Mouse (Mus musculus) layer of hippocampus, postnatal 25 days (tissue): ENCODE data around the gene Rabep1. TPM values are rescaled to one million over a fixed set of nuclear protein-coding genes. Genes with fewer than 3 reads are reported as not detected.
A peak's percentile ranks its signal among the peaks of the same experiment; 100 is the strongest.

Experiments
- DNase-seq, 2 experiments: peaks; one replicate each; pipeline ENCODE4 v3.0.0; 2022; ENCODE audit warnings: mixed read lengths in 2 of 2, low spot score in 1 of 2; ENCODE audit errors: extremely low spot score in 1 of 2
- total RNA-seq, 2 experiments: library from RNA; stranded (reverse); gene quantifications; 2 replicates each; pipeline ENCODE4 v1.2.3; 2021

Rabep1 gene
- total RNA-seq, 2 experiments from 2014 or later = 113 to 118 TPM

- DNase-seq = no peak
Observed at GRCm38 (mm10) chr11:70970560-70971540, 126.3 kb downstream of the Rabep1 start.

GRCm38 (mm10) chr11:70972586-70972985 lies 128.0 kb downstream of the Rabep1 start:
- DNase-seq = no peak

- DNase-seq = no peak
Observed at GRCm38 (mm10) chr11:70973947-70974346, 129.4 kb downstream of the Rabep1 start.

- no peak for DNase-seq
Observed at GRCm38 (mm10) chr11:70975193-70975592, 130.6 kb downstream of the Rabep1 start.

- DNase-seq = no peak
Observed at GRCm38 (mm10) chr11:70977293-70977692, 132.7 kb downstream of the Rabep1 start.

GRCm38 (mm10) chr11:70980232-70980631 lies 135.7 kb downstream of the Rabep1 start:
- DNase-seq = no peak

- DNase-seq = no peak
Observed at GRCm38 (mm10) chr11:70980751-70981510, 136.4 kb downstream of the Rabep1 start.

GRCm38 (mm10) chr11:70982030-70982429 lies 137.5 kb downstream of the Rabep1 start:
- no peak for DNase-seq

GRCm38 (mm10) chr11:70982557-70983228 lies 138.1 kb downstream of the Rabep1 start, which contains the start of gene C1qbp:
Gene C1qbp, minus strand, starts transcription at chr11:70983026.
- peak; percentile 94 to 96 for DNase-seq

Other genes starting within 250 kb of the Rabep1 start
- gene 4930544D05Rik, start 228.9 kb upstream of the Rabep1 start, total RNA-seq = under 1 TPM in 1 of 2 experiments, not detected in 1; 0.66 TPM
- under 1 TPM in 1 of 2 experiments, not detected in 1; 0.44 TPM for gene Chrne, start 225.6 kb upstream of the Rabep1 start, total RNA-seq
- not detected for gene Gp1ba, start 205.7 kb upstream of the Rabep1 start, total RNA-seq
- gene Rnf167, start 197.5 kb upstream of the Rabep1 start, total RNA-seq = 10 to 100 TPM; 86.9 to 87.6 TPM
- 100 to 1,000 TPM; 127 to 129 TPM for gene Slc25a11, start 197.3 kb upstream of the Rabep1 start, total RNA-seq
- gene Pfn1, start 190.1 kb upstream of the Rabep1 start, total RNA-seq = 100 to 1,000 TPM; 376 to 385 TPM
- gene Eno3, start 187.6 kb upstream of the Rabep1 start, total RNA-seq = 1 to 10 TPM; 7.2 to 8.2 TPM
- gene Spag7, start 175.4 kb upstream of the Rabep1 start, total RNA-seq = 10 to 100 TPM; 48.7 to 48.8 TPM
- gene Camta2, start 156.7 kb upstream of the Rabep1 start, total RNA-seq = 100 to 1,000 TPM; 326 to 389 TPM
- 1 to 10 TPM; 3.1 to 3.4 TPM for gene Inca1, start 144.6 kb upstream of the Rabep1 start, total RNA-seq
- gene Kif1c, start 144.2 kb upstream of the Rabep1 start, total RNA-seq = 10 to 100 TPM; 71.5 to 78.9 TPM
- 10 to 100 TPM; 23.1 to 24.8 TPM for gene Zfp3, start 80.6 kb upstream of the Rabep1 start, total RNA-seq
- gene Scimp, start 32.2 kb upstream of the Rabep1 start, total RNA-seq = not detected
- gene Nup88, start 125.2 kb downstream of the Rabep1 start, total RNA-seq = 10 to 100 TPM; 48.2 to 57.0 TPM
- gene Rpain, start 125.4 kb downstream of the Rabep1 start, total RNA-seq = 10 to 100 TPM; 36.7 to 41.2 TPM
- gene C1qbp, start 138.2 kb downstream of the Rabep1 start, total RNA-seq = 100 to 1,000 TPM; 101 to 111 TPM
- gene Dhx33, start 159.7 kb downstream of the Rabep1 start, total RNA-seq = 10 to 100 TPM; 54.2 to 56.4 TPM
- gene Mis12, start 174.8 kb downstream of the Rabep1 start, total RNA-seq = 10 to 100 TPM; 12.9 to 15.7 TPM
- 10 to 100 TPM; 23.6 to 27.1 TPM for gene Derl2, start 175.1 kb downstream of the Rabep1 start, total RNA-seq
- 100 to 1,000 TPM; 172 to 217 TPM for gene 6330403K07Rik, start 188.7 kb downstream of the Rabep1 start, total RNA-seq